Mouse (Mus musculus) CH12.LX (cell line): Measurements from ENCODE around the gene Rims3. TPM values are rescaled to one million over a fixed set of nuclear protein-coding genes. Genes with fewer than 3 reads are reported as not detected.

Experiments
- DNase-seq: peaks from one replicate; pipeline ENCODE4 v3.0.0-alpha.2; 2013; ENCODE audit errors: extremely low read depth
- H3K27ac ChIP-seq: 2 replicates; pipeline ENCODE4 v1.5.1; 2012; ENCODE audit warnings: low read depth, mild to moderate bottlenecking, control low read depth, moderate library complexity; ENCODE audit not compliant: insufficient read depth
- H3K27me3 ChIP-seq: replicated peaks from 2 replicates; pipeline ENCODE3; 2012; ENCODE audit warnings: inconsistent platforms
- H3K36me3 ChIP-seq, 2 experiments: replicated peaks in 1 of 2; 2 replicates each; pipeline versions ENCODE3 to v1.6.1; 2012; ENCODE audit warnings: inconsistent platforms in 1 of 2, low read length in 1 of 2, mild to moderate bottlenecking in 1 of 2, mixed read lengths in 1 of 2, moderate library complexity in 1 of 2; ENCODE audit not compliant: control insufficient read depth in 1 of 2, insufficient read depth in 1 of 2
- H3K4me1 ChIP-seq, 2 experiments: 2 replicates each; pipeline ENCODE4 v1.6.1; 2012; ENCODE audit warnings: inconsistent platforms in 1 of 2, moderate library complexity in 1 of 2; ENCODE audit not compliant: insufficient read depth in 2 of 2, control insufficient read depth in 1 of 2
- H3K4me2 ChIP-seq: 2 replicates; pipeline ENCODE4 v1.6.1; 2012; ENCODE audit warnings: low read depth, mild to moderate bottlenecking, control low read depth; ENCODE audit not compliant: poor library complexity, insufficient read depth, severe bottlenecking
- H3K4me3 ChIP-seq, 3 experiments: fragments of 150-350 bp in 1 of 3; sonication (generic) in 1 of 3; replicated peaks in 1 of 3; 2 replicates each; pipeline versions ENCODE3 to v1.5.1; 2011 to 2012; ENCODE audit warnings: low read depth in 2 of 3, low read length in 2 of 3, mild to moderate bottlenecking in 2 of 3, moderate library complexity in 2 of 3, control low read depth in 1 of 3, improper control_type of control experiment in 1 of 3, inconsistent platforms in 1 of 3, mixed read lengths in 1 of 3; ENCODE audit not compliant: poor library complexity in 1 of 3
- H3K79me2 ChIP-seq: replicated peaks from 2 replicates; pipeline ENCODE4 v1.6.1; 2012; ENCODE audit warnings: mild to moderate bottlenecking, moderate library complexity; ENCODE audit not compliant: control insufficient read depth, poor library complexity, insufficient read depth, severe bottlenecking; ENCODE audit errors: extremely low read depth
- H3K9ac ChIP-seq: 2 replicates; pipeline ENCODE4 v1.6.1; 2012; ENCODE audit warnings: low read depth, mild to moderate bottlenecking, control low read depth, moderate library complexity; ENCODE audit not compliant: insufficient read depth
- H3K9me3 ChIP-seq: replicated peaks from 2 replicates; pipeline ENCODE3; 2012; ENCODE audit warnings: low read length, inconsistent platforms, mixed read lengths
- BHLHE40 ChIP-seq: IDR thresholded peaks from 2 replicates; pipeline ENCODE4 v1.6.1; 2011; ENCODE audit warnings: mild to moderate bottlenecking, low read depth, low read length, improper control_type of control experiment
- CHD1 ChIP-seq: IDR thresholded peaks from 2 replicates; pipeline ENCODE4 v1.6.1; 2012; ENCODE audit warnings: low read depth, low read length, improper control_type of control experiment, inconsistent platforms
- CHD2 ChIP-seq: IDR thresholded peaks from 2 replicates; pipeline ENCODE4 v1.6.1; 2011; ENCODE audit warnings: low read length, improper control_type of control experiment
- CTCF ChIP-seq, 2 experiments: IDR thresholded peaks in 1 of 2; conservative IDR thresholded peaks in 1 of 2; 2 replicates each; pipeline ENCODE4 v1.5.1; 2011 to 2012; ENCODE audit warnings: low read depth in 2 of 2, low read length in 2 of 2, improper control_type of control experiment in 1 of 2, inconsistent platforms in 1 of 2, mild to moderate bottlenecking in 1 of 2, moderate library complexity in 1 of 2
- ELF1 ChIP-seq: IDR thresholded peaks from 2 replicates; pipeline ENCODE4 v1.6.1; 2014; ENCODE audit warnings: low read depth, mild to moderate bottlenecking, inconsistent platforms, low read length, improper control_type of control experiment
- IRF4 ChIP-seq: IDR thresholded peaks from 2 replicates; pipeline ENCODE4 v1.6.1; 2014; ENCODE audit warnings: low read depth, mild to moderate bottlenecking, inconsistent platforms, low read length, improper control_type of control experiment
- KAT2A ChIP-seq: IDR thresholded peaks from 2 replicates; pipeline ENCODE4 v1.6.1; 2012; ENCODE audit warnings: low read length, improper control_type of control experiment, inconsistent platforms; ENCODE audit not compliant: insufficient replicate concordance
- MAFK ChIP-seq: IDR thresholded peaks from 2 replicates; pipeline ENCODE4 v1.6.1; 2011; ENCODE audit warnings: low read length, improper control_type of control experiment; ENCODE audit not compliant: insufficient replicate concordance
- MAX ChIP-seq: IDR thresholded peaks from 2 replicates; pipeline ENCODE4 v1.6.1; 2011; ENCODE audit warnings: low read length, improper control_type of control experiment
- MXI1 ChIP-seq: IDR thresholded peaks from 2 replicates; pipeline ENCODE4 v1.6.1; 2011; ENCODE audit warnings: mild to moderate bottlenecking, low read depth, low read length, improper control_type of control experiment
- MYC ChIP-seq: IDR thresholded peaks from 2 replicates; pipeline ENCODE4 v1.6.1; 2011; ENCODE audit warnings: low read depth, mild to moderate bottlenecking, improper control_type of control experiment, low read length
- NRF1 ChIP-seq: IDR thresholded peaks from 2 replicates; pipeline ENCODE4 v1.6.1; 2014; ENCODE audit warnings: low read depth, mild to moderate bottlenecking, inconsistent platforms, low read length, improper control_type of control experiment, moderate library complexity
- PAX5 ChIP-seq: IDR thresholded peaks from 2 replicates; pipeline ENCODE4 v1.6.1; 2012; ENCODE audit warnings: low read length, inconsistent platforms, mixed read lengths
- POLR2A ChIP-seq: IDR thresholded peaks from 2 replicates; pipeline ENCODE4 v1.6.1; 2011; ENCODE audit warnings: low read depth, mild to moderate bottlenecking, improper control_type of control experiment, low read length
- RAD21 ChIP-seq: IDR thresholded peaks from 2 replicates; pipeline ENCODE4 v1.6.1; 2011; ENCODE audit warnings: low read depth, mild to moderate bottlenecking, low read length, improper control_type of control experiment, moderate library complexity
- RCOR1 ChIP-seq: conservative IDR thresholded peaks from 2 replicates; pipeline ENCODE4 v1.6.1; 2012; ENCODE audit warnings: low read depth, mild to moderate bottlenecking, inconsistent platforms, low read length, improper control_type of control experiment
- TBP ChIP-seq: conservative IDR thresholded peaks from 2 replicates; pipeline ENCODE4 v1.6.1; 2011; ENCODE audit warnings: low read depth, low read length, improper control_type of control experiment
- UBTF ChIP-seq: IDR thresholded peaks from 2 replicates; pipeline ENCODE4 v1.6.1; 2012; ENCODE audit warnings: low read depth, mild to moderate bottlenecking, inconsistent platforms, low read length, improper control_type of control experiment, moderate library complexity
- USF1 ChIP-seq: IDR thresholded peaks from 2 replicates; pipeline ENCODE4 v1.6.1; 2014; ENCODE audit warnings: low read depth, mild to moderate bottlenecking, inconsistent platforms, low read length, improper control_type of control experiment
- USF2 ChIP-seq: conservative IDR thresholded peaks from 2 replicates; pipeline ENCODE4 v1.6.1; 2011; ENCODE audit warnings: low read depth, low read length, improper control_type of control experiment
- ZNF384 ChIP-seq: IDR thresholded peaks from 2 replicates; pipeline ENCODE4 v1.6.1; 2012; ENCODE audit warnings: low read depth, low read length, improper control_type of control experiment, inconsistent platforms
- dilution Hi-C: fragments of 300-500 bp; cut with MboI; formaldehyde crosslinking; loops from 2 replicates; pipeline ENCODE4 v1.14.3; 2020; ENCODE audit warnings: low sequenced_read_pairs; ENCODE audit not compliant: extremely low pct_unique_long_range_greater_than_20kb, extremely low pct_ligation_motif_present
- in situ Hi-C: fragments of 300-500 bp; cut with MboI; formaldehyde crosslinking; loops from 3 replicates; pipeline ENCODE4 v1.14.3; 2019; ENCODE audit warnings: low sequenced_read_pairs, low pct_ligation_motif_present, low pct_unique_long_range_greater_than_20kb, mixed read lengths
- polyA plus RNA-seq: library from polyadenylated mRNA; unstranded; fragments of >175 nt; gene quantifications from 2 replicates; pipeline ENCODE4 v1.2.1, GENCODE M21; 2012; ENCODE audit warnings: low read depth; ENCODE audit not compliant: insufficient read length
- total RNA-seq, 2 experiments: library from RNA; depleted of rRNA; stranded (reverse); fragments of 300-350 nt in 1 of 2; fragments of >200 nt in 1 of 2; gene quantifications; 2 replicates each; pipeline ENCODE4 v1.2.3; 2012 to 2014

The Rims3 gene
- total and polyA plus RNA-seq, 3 experiments: 0.05 to 0.17 (median 0.13) TPM

- no peak for DNase-seq
- Histone ChIP-seq H3K27ac (no peak overlapping the region), H3K4me3 (no peak overlapping the region), H3K9me3 (no peaks in the 10 kb centered on the region), H3K9ac (no peak overlapping the region), H3K27me3 (peaks cover 7% of the 10 kb centered on the region), H3K4me1 (peaks cover 32 to 51% of the 10 kb centered on the region in 2 experiments), H3K79me2 (no peaks in the 10 kb centered on the region), H3K4me2 (no peak overlapping the region), H3K36me3 (no peaks in the 10 kb centered on the region)
- TF ChIP-seq CHD2 (no peak), PAX5 (no peak), ZNF384 (no peak)
- dilution Hi-C loops (no loop called here), in situ Hi-C loops (no loop called here)
Measured at GRCm38 (mm10) chr4:120878728-120879127, 24.1 kb downstream of the Rims3 start.

GRCm38 (mm10) chr4:120879386-120879785 lies 24.8 kb downstream of the Rims3 start:
- H3K9me3 ChIP-seq: no peaks in the 10 kb centered on the region
- DNase-seq: peak; percentile 26
- in situ Hi-C loops: no loop called here
- TF ChIP-seq BHLHE40: no peak
- no peak for TF ChIP-seq UBTF
- TF ChIP-seq POLR2A: no peak
- no peak for TF ChIP-seq TBP
- TF ChIP-seq, all 38 proteins: peak for 0
- Histone ChIP-seq H3K4me3 (no peak overlapping the region), H3K9ac (no peak overlapping the region; the same call in 1 of the 2 replicates), H3K27ac (no peak overlapping the region), H3K79me2 (no peaks in the 10 kb centered on the region), H3K27me3 (peaks cover 4% of the 10 kb centered on the region), H3K4me2 (no peak overlapping the region), H3K4me1 (peaks cover 32 to 53% of the 10 kb centered on the region in 2 experiments), H3K36me3 (no peaks in the 10 kb centered on the region)
- dilution Hi-C loops: no loop called here

GRCm38 (mm10) chr4:120880731-120881432 lies 26.3 kb downstream of the Rims3 start:
- Histone ChIP-seq H3K27ac (no peak overlapping the region), H3K4me1 (peaks cover 32 to 64% of the 10 kb centered on the region in 2 experiments), H3K9ac (no peak overlapping the region), H3K4me3 (no peak overlapping the region), H3K79me2 (no peaks in the 10 kb centered on the region), H3K9me3 (no peaks in the 10 kb centered on the region), H3K36me3 (no peaks in the 10 kb centered on the region)
- dilution Hi-C loops: no loop called here
- in situ Hi-C loops: no loop called here
- DNase-seq: no peak
- TF ChIP-seq MXI1 (no peak), RCOR1 (no peak), ELF1 (no peak), USF1 (no peak), USF2 (no peak), MAX (no peak), RAD21 (no peak), KAT2A (no peak), IRF4 (no peak), ZNF384 (no peak), NRF1 (no peak), PAX5 (no peak), MAFK (no peak), BHLHE40 (no peak), CHD2 (no peak), CHD1 (no peak), CTCF (conservative IDR thresholded peaks at IDR 0.05 in 1 of 2, IDR thresholded peaks at IDR 0.05 in 1 of 2; ENCODE audit: low read depth in 2 of 2, low read length in 2 of 2) (no peak), MYC (no peak)
- TF ChIP-seq, all 38 proteins: peak for 0
- Histone ChIP-seq H3K4me2 (no peak overlapping the region), H3K27me3 (peaks cover 2% of the 10 kb centered on the region)
